ENCODE assay signal across 19 mouse cellular contexts in the genomic region with DNA sequence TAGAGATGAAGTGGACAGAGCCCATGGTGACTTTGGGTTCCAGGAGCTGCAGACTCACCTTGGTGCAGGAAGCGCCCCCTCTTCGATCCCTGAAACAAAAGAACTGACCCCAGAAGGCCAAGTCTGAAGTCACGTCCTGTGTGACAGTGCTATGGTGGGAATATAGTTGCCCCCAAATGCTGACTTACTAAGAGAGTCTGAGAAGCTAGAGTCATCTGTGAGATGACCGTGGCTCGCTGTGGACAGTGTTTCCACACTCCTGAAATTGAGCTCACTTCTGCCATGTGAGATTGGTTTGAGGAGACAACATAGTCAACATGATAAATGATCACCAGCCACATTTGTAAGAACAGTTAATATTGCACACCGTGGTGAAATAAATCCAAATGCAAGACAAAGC. TPM values are rescaled to one million over a fixed set of nuclear protein-coding genes. Genes with fewer than 3 reads are reported as not detected.
DNase-seq lines count a peak whose midpoint lies in the region; ATAC-seq lines count a peak whose summit lies in the region.
"Had no signal": no experiment of that assay in that cellular context is flagged by ENCODE, and none has a peak within 500 bp of the region (broad histone marks: within the 10 kb centered on the region; RNA-seq: fewer than 3 reads in every experiment).

No protein-coding gene starts in this region.

- H3K27me3 ChIP-seq in lung, embryonic 15.5 days = no peaks in the 10 kb centered on the region
- no peaks in the 10 kb centered on the region for H3K27me3 ChIP-seq in hindbrain, embryonic 13.5 days
- no peaks in the 10 kb centered on the region for H3K27me3 ChIP-seq in midbrain, embryonic 10.5 days (ENCODE audit: low read depth, poor library complexity, severe bottlenecking)
- no peaks in the 10 kb centered on the region for H3K27me3 ChIP-seq in neural tube, embryonic 15.5 days (replicated peaks)

- DNase-seq in lung, postnatal 36 days = no peak
- no peak for DNase-seq in midbrain, embryonic 10.5 days (ENCODE audit: low spot score)
- DNase-seq in gastrocnemius, postnatal 14 days = no peak
- no peak for DNase-seq in layer of hippocampus, adult 8-10 months (ENCODE audit: low spot score in 2 of 2)
- DNase-seq: cerebellum, adult 8-10 months; kidney, adult 9 months; lung, postnatal 14 days; spleen, adult 18-20 months; thymus, postnatal 36 days had no signal

- H3K4me3 ChIP-seq in lung, embryonic 15.5 days = no peak overlapping the region
- H3K4me3 ChIP-seq in hindbrain, embryonic 13.5 days = no peak overlapping the region
- no peak overlapping the region for H3K4me3 ChIP-seq in midbrain, embryonic 10.5 days
- H3K4me3 ChIP-seq in neural tube, embryonic 15.5 days (replicated peaks) = no peak overlapping the region
- H3K4me3 ChIP-seq: liver, embryonic 12.5 days had no signal

- ATAC-seq in lung, embryonic 15.5 days (ENCODE audit: borderline replicate concordance, extremely low read depth, low FRiP score, low TSS enrichment) = no peak
- no peak for ATAC-seq in hindbrain, embryonic 13.5 days (ENCODE audit: low FRiP score)
- peak; percentile 42; the same call in 1 of the 2 replicates for ATAC-seq in neural tube, embryonic 15.5 days (ENCODE audit: low FRiP score)
- ATAC-seq in erythroid progenitor cell, adult 5-6 weeks (replicated peaks; ENCODE audit: low FRiP score, poor library complexity, severe bottlenecking) = no peak
- ATAC-seq: liver, embryonic 12.5 days had no signal

- no peak overlapping the region for H3K9ac ChIP-seq in lung, embryonic 15.5 days
- H3K9ac ChIP-seq in hindbrain, embryonic 13.5 days = no peak overlapping the region
- no peak overlapping the region for H3K9ac ChIP-seq in neural tube, embryonic 15.5 days (replicated peaks)
- H3K9ac ChIP-seq: liver, embryonic 12.5 days had no signal

- H3K27ac ChIP-seq in lung, embryonic 15.5 days = peak overlapping the region; percentile 33; the same call in 1 of the 2 replicates
- H3K27ac ChIP-seq in hindbrain, embryonic 13.5 days = peak overlapping the region; percentile 78
- H3K27ac ChIP-seq in midbrain, embryonic 10.5 days (replicated peaks) = peak overlapping the region; percentile 13; the same call in 1 of the 2 replicates
- peak overlapping the region; percentile 83 for H3K27ac ChIP-seq in neural tube, embryonic 15.5 days (replicated peaks)
- H3K27ac ChIP-seq: liver, embryonic 12.5 days; stomach, postnatal 0 days had no signal

- no peaks in the 10 kb centered on the region for H3K9me3 ChIP-seq in lung, embryonic 15.5 days
- H3K9me3 ChIP-seq in hindbrain, embryonic 13.5 days = no peaks in the 10 kb centered on the region
- H3K9me3 ChIP-seq in midbrain, embryonic 10.5 days (replicated peaks) = no peaks in the 10 kb centered on the region
- no peaks in the 10 kb centered on the region for H3K9me3 ChIP-seq in neural tube, embryonic 15.5 days (replicated peaks)
- H3K9me3 ChIP-seq: G1E; liver, embryonic 12.5 days had no signal

- WGBS in lung, embryonic 15.5 days = 58% methylated on average over 6 of the region's 6 CpGs
- 71% methylated on average over 6 of the region's 6 CpGs for WGBS in hindbrain, embryonic 13.5 days
- 86% methylated on average over 6 of the region's 6 CpGs for WGBS in midbrain, embryonic 10.5 days
- 64% methylated on average over 6 of the region's 6 CpGs for WGBS in neural tube, embryonic 15.5 days

- no peak overlapping the region for H3K4me2 ChIP-seq in lung, embryonic 15.5 days
- no peak overlapping the region for H3K4me2 ChIP-seq in hindbrain, embryonic 13.5 days
- peak overlapping the region; percentile 20; the same call in 1 of the 2 replicates for H3K4me2 ChIP-seq in neural tube, embryonic 15.5 days
- H3K4me2 ChIP-seq: heart, embryonic 11.5 days; liver, embryonic 12.5 days had no signal

- intact Hi-C loops in gastrocnemius, postnatal 14 days (cut with DNase I; ENCODE audit: low total_unique reads) = no loop called here

- peaks cover 18% of the 10 kb centered on the region for H3K4me1 ChIP-seq in lung, embryonic 15.5 days
- peaks cover 29% of the 10 kb centered on the region for H3K4me1 ChIP-seq in hindbrain, embryonic 13.5 days (replicated peaks)
- peaks cover 21% of the 10 kb centered on the region for H3K4me1 ChIP-seq in midbrain, embryonic 10.5 days
- H3K4me1 ChIP-seq in neural tube, embryonic 15.5 days = peaks cover 32% of the 10 kb centered on the region
- H3K4me1 ChIP-seq: liver, embryonic 12.5 days had no signal

- H3K36me3 ChIP-seq in lung, embryonic 15.5 days = no peaks in the 10 kb centered on the region
- H3K36me3 ChIP-seq in hindbrain, embryonic 13.5 days = no peaks in the 10 kb centered on the region
- H3K36me3 ChIP-seq in midbrain, embryonic 10.5 days = no peaks in the 10 kb centered on the region
- H3K36me3 ChIP-seq in neural tube, embryonic 15.5 days = no peaks in the 10 kb centered on the region
- H3K36me3 ChIP-seq: G1E; liver, embryonic 12.5 days had no signal

RNA-seq across cellular contexts. Expression of a gene that starts 16.7 kb away (rescaled TPM):
- 12.8 and 14.3 TPM in 2 replicates for polyA plus RNA-seq in lung, embryonic 15.5 days (2015; fragmentation: Nextera tagmentation; extraction: Ambion mirVana)
- polyA plus RNA-seq in hindbrain, embryonic 13.5 days (2015; fragmentation: Nextera tagmentation; extraction: Ambion mirVana) = 18.7 and 20.5 TPM in 2 replicates
- polyA plus RNA-seq in midbrain, embryonic 10.5 days (2016; fragmentation: Nextera tagmentation; extraction: Ambion mirVana) = 11.3 and 11.7 TPM in 2 replicates
- polyA plus RNA-seq in neural tube, embryonic 15.5 days (2015; fragmentation: Nextera tagmentation; extraction: Ambion mirVana) = 17.5 and 19.9 TPM in 2 replicates
- total RNA-seq in gastrocnemius, postnatal 14 days (2021) = 1 to 10 TPM; 8.7 to 9.4 TPM
- 3.4 TPM in 1 of 2 replicates, not detected in the other for total RNA-seq in erythroid progenitor cell, adult 5-6 weeks (2015; ENCODE audit: low replicate concordance)
- 0.77 and 1.8 TPM in 2 replicates for total RNA-seq in erythroid progenitor cell, adult 5-6 weeks (2017; ENCODE audit: low replicate concordance)
- 10 to 100 TPM; 52.5 to 67.9 (median 57.9) TPM for total RNA-seq in layer of hippocampus, adult 8-10 months (2022)

RNA-seq across cellular contexts. Expression of a gene that starts 30.6 kb away (rescaled TPM):
- polyA plus RNA-seq in lung, embryonic 15.5 days (2015; fragmentation: Nextera tagmentation; extraction: Ambion mirVana) = not detected in 2 replicates
- polyA plus RNA-seq in hindbrain, embryonic 13.5 days (2015; fragmentation: Nextera tagmentation; extraction: Ambion mirVana) = 0.12 and 0.23 TPM in 2 replicates
- not detected in 2 replicates for polyA plus RNA-seq in midbrain, embryonic 10.5 days (2016; fragmentation: Nextera tagmentation; extraction: Ambion mirVana)
- polyA plus RNA-seq in neural tube, embryonic 15.5 days (2015; fragmentation: Nextera tagmentation; extraction: Ambion mirVana) = not detected in 2 replicates
- not detected for total RNA-seq in gastrocnemius, postnatal 14 days (2021)
- total RNA-seq in erythroid progenitor cell, adult 5-6 weeks (2015; ENCODE audit: low replicate concordance) = not detected in 2 replicates
- total RNA-seq in erythroid progenitor cell, adult 5-6 weeks (2017; ENCODE audit: low replicate concordance) = not detected in 2 replicates
- not detected for total RNA-seq in layer of hippocampus, adult 8-10 months (2022)
- total RNA-seq: G1E; layer of hippocampus, postnatal 10 days had no signal
- polyA plus RNA-seq: C2C12; G1E; heart, embryonic 11.5 days; liver, embryonic 12.5 days; stomach, postnatal 0 days had no signal

Comparison
In these comparisons a context has a peak if more than half of its experiments do, and no peak if none do; other contexts are left out.
1. H3K27ac ChIP-seq: peak in every context shown above with its lines; median percentile 83 in neural tube, embryonic 15.5 days; 78 in hindbrain, embryonic 13.5 days; 33 in lung, embryonic 15.5 days; 13 in midbrain, embryonic 10.5 days.